Mouse (Mus musculus) limb, embryonic 14.5 days (tissue): Measurements from ENCODE around the gene Phkg1. TPM values are rescaled to one million over a fixed set of nuclear protein-coding genes. Genes with fewer than 3 reads are reported as not detected.
"Not testable (repeated sequence)": the region's sequence is repeated elsewhere in the genome, so short reads cannot be mapped to it uniquely, and the experiment has no call there.

Source experiments
- ATAC-seq: fragments of 200-750 bp; cut with Nextera tagmentation; 2 replicates; pipeline ENCODE4 v1.8.0; 2017; ENCODE audit warnings: low read depth, moderate number of reproducible peaks, moderate TSS enrichment; ENCODE audit not compliant: low FRiP score
- DNase-seq: peaks from one replicate; pipeline ENCODE4 v3.0.0-alpha.2; 2015; ENCODE audit warnings: low spot score
- H3K27ac ChIP-seq: fragments of 300-500 bp; sonication (generic); replicated peaks from 2 replicates; pipeline ENCODE4 v1.5.1; 2014; ENCODE audit warnings: low read depth, mild to moderate bottlenecking, low read length, moderate library complexity, mixed read lengths
- H3K27me3 ChIP-seq: fragments of 300-500 bp; sonication (generic); 2 replicates; pipeline ENCODE4 v1.6.1; 2014; ENCODE audit warnings: low read length, mixed read lengths; ENCODE audit not compliant: control insufficient read depth, insufficient read depth
- H3K36me3 ChIP-seq: fragments of 300-500 bp; sonication (generic); 2 replicates; pipeline ENCODE4 v1.6.1; 2014; ENCODE audit warnings: mild to moderate bottlenecking, low read length, moderate library complexity, mixed read lengths; ENCODE audit not compliant: control insufficient read depth, insufficient read depth
- H3K4me1 ChIP-seq: fragments of 300-500 bp; sonication (generic); 2 replicates; pipeline ENCODE4 v1.6.1; 2014; ENCODE audit warnings: antibody characterized with exemption, low read length, mixed read lengths; ENCODE audit not compliant: control insufficient read depth, insufficient read depth
- H3K4me2 ChIP-seq: fragments of 300-500 bp; sonication (generic); replicated peaks from 2 replicates; pipeline ENCODE4 v1.6.1; 2014; ENCODE audit warnings: low read depth, mild to moderate bottlenecking, low read length, moderate library complexity; ENCODE audit not compliant: severe bottlenecking
- H3K4me3 ChIP-seq: fragments of 300-500 bp; sonication (generic); replicated peaks from 2 replicates; pipeline ENCODE4 v1.5.1; 2014; ENCODE audit warnings: low read length
- H3K9ac ChIP-seq: fragments of 300-500 bp; sonication (generic); 2 replicates; pipeline ENCODE4 v1.6.1; 2014; ENCODE audit warnings: mild to moderate bottlenecking, low read depth, low read length, moderate library complexity; ENCODE audit not compliant: severe bottlenecking
- H3K9me3 ChIP-seq: fragments of 300-500 bp; sonication (generic); 2 replicates; pipeline ENCODE4 v1.6.1; 2016; ENCODE audit warnings: low read length; ENCODE audit not compliant: control insufficient read depth
- POLR2A ChIP-seq: fragments of 200-500 bp; IDR thresholded peaks from 2 replicates; pipeline ENCODE4 v1.8.0; 2012; ENCODE audit warnings: inconsistent platforms, mild to moderate bottlenecking, moderate library complexity, borderline replicate concordance; ENCODE audit not compliant: insufficient read depth, insufficient read length; ENCODE audit errors: extremely low read depth
- WGBS: fragments of 180-500 bp; shearing (Covaris S2); extraction: QIAGEN DNeasy Blood & Tissue Kit; methylation state at CpG from one replicate; pipeline ENCODE4 v1.1.7; 2014; 5-methylcytosine and 5-hydroxymethylcytosine counted together
- polyA plus RNA-seq, 2 experiments: library from polyadenylated mRNA; depleted of rRNA in 1 of 2; stranded (reverse) in 1 of 2; unstranded in 1 of 2; fragments of >200 nt; fragmentation: Nextera tagmentation in 1 of 2; extraction: Ambion mirVana in 1 of 2; gene quantifications; 2 replicates each; pipeline versions ENCODE4 v1.2.1 to v1.2.3; 2012 to 2014

Gene Phkg1
- polyA plus RNA-seq, 2 experiments, result 0.21 to 0.40 TPM

DNA sequence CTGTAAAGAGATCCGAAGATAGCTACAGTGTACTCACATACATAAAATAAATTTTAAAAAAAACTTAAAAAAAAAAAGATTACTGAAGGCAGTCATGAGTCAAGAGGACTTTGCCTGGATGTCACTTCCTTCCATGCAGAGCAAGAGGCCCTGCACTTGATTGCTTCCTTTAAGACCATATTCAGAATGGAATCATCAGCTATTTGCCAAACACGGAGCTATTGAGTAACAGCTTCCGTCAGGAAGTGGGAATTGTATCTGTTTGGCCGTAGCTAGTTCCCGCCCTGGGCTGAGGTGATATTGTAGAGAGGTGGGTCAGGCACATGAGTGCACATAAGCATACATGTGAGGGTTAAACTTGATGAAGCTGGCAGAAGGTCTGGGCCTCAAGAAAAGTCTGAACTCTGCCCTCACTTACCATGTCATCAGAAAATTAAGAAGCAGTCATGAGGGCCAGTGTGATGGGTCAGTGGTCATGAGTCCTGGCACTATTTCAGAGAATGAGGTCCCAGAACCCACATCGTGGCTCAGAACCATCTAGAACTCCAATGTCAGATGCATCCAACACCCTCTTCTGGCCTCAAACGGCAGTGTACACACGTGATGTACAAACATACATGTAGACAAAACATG, 26.6 kb upstream of the Phkg1 start:
- Histone ChIP-seq H3K27ac (no peak overlapping the region), H3K27me3 (no peaks in the 10 kb centered on the region), H3K4me2 (no peak overlapping the region), H3K4me1 (no peaks in the 10 kb centered on the region), H3K9ac (no peak overlapping the region), H3K9me3 (no peaks in the 10 kb centered on the region), H3K36me3 (no peaks in the 10 kb centered on the region), H3K4me3 (no peak overlapping the region)
- no peak for DNase-seq
- 84% methylated on average over 8 of the region's 8 CpGs for WGBS
- no peak for TF ChIP-seq POLR2A
- no peak for ATAC-seq

DNA sequence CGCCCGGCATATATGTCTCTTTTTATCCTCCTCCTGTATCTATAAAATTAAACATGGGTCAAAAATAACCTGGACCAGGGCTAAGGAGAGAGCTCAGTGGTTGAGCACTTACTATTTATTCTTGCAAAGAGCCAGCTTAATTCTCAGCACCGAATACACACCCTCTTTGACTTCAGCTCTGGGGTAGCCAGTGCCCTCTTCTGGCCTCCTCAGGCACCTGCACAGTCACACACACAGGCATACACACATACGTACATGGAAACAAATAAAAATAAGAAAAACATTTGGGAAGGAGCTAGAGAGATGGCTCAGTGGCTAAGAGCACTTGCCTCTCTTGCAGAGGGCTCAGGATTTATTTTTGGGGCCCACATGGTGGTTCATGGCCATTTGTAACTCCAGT, 23.6 kb upstream of the Phkg1 start:
- H3K9me3 ChIP-seq, result no peaks in the 10 kb centered on the region
- no peak for TF ChIP-seq POLR2A
- no peak overlapping the region for H3K4me2 ChIP-seq
- 87% methylated on average over 4 of the region's 4 CpGs for WGBS
- H3K27ac ChIP-seq, result no peak overlapping the region
- H3K27me3 ChIP-seq, result no peaks in the 10 kb centered on the region
- ATAC-seq (no peak), DNase-seq (no peak)
- H3K4me1 ChIP-seq, result no peaks in the 10 kb centered on the region
- H3K4me3 ChIP-seq, result no peak overlapping the region
- H3K9ac ChIP-seq, result no peak overlapping the region
- H3K36me3 ChIP-seq, result no peaks in the 10 kb centered on the region

DNA sequence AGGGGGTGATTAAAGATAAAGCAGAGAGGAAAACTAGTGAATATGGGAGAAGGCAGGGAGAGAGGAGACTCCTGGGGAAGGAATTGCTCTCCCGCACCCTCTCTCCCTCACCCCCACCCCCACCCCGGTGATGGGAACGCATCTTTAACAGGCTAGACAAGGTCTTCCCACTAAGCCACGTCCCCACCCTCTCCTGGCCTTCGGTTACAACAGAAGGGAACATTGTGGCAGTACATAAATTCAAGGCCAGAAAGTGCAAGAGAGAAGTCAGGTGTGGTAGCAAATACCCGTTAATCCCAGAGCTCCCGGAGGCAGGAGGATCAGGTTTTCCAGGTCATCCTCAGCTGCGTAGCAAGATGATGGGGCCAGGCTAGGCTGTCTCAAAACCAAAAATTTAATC, 21.0 kb upstream of the Phkg1 start:
- no peak overlapping the region for H3K9ac ChIP-seq
- no peak overlapping the region for H3K4me3 ChIP-seq
- no peaks in the 10 kb centered on the region for H3K9me3 ChIP-seq
- DNase-seq, result no peak
- no peak overlapping the region for H3K4me2 ChIP-seq
- no peaks in the 10 kb centered on the region for H3K36me3 ChIP-seq
- 57% methylated on average over 8 of the region's 8 CpGs for WGBS
- no peak for ATAC-seq
- H3K27ac ChIP-seq, result no peak overlapping the region
- no peaks in the 10 kb centered on the region for H3K27me3 ChIP-seq
- no peak for TF ChIP-seq POLR2A
- H3K4me1 ChIP-seq, result no peaks in the 10 kb centered on the region

DNA sequence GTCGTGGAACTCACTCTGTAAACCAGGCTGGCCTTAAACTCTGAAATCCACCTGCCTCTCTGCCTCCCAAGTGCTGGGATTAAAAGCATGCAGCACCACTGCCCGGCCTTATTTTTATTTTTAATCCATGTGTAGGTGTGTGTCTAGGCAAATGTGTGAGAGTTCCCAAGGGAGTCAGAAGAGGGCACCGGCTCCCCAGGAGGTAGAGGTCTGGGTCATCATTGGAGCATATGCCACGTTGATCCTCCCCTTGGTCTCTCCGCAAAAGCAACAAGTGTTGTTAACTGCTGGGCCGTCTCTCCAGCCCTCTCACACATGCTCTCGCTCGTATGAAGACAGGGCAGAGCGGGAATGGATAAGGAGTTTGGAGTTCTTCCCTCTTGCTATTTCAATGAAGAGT, 20.4 kb upstream of the Phkg1 start:
- H3K36me3 ChIP-seq, result no peaks in the 10 kb centered on the region
- ATAC-seq, result no peak
- TF ChIP-seq POLR2A, result no peak

DNA sequence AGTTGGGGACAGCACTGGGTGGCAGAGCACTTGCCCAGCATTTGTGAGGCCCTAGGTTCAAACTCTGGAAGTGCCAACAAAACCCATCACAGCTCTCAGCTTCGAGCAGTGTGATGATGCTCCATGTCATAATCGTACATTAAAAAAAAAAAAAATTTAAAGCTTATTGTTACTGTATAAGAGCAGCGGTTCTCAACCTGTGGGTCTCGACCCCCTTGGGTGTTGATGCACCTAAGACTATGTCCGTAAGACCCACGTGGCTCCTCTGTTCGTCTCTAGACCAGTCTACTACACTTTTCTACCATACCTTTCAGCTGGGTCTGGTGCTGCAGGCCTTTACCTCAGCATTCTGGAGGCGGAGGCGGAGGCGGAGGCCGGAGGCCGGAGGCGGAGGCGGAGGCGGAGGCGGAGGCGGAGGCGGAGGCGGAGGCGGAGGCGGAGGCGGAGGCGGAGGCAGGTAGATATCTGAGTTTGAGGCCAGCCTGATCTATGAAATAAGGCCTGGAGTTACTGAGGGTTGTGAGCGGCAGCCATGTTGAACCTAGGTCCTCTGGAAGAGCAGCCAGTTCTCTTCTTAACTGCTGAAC, 19.8 kb upstream of the Phkg1 start:
- WGBS, result 89% methylated on average over 24 of the region's 24 CpGs
- H3K4me2 ChIP-seq, result no peak overlapping the region
- H3K9ac ChIP-seq, result no peak overlapping the region
- ATAC-seq (no peak), DNase-seq (no peak)
- no peak for TF ChIP-seq POLR2A
- H3K9me3 ChIP-seq, result no peaks in the 10 kb centered on the region
- no peak overlapping the region for H3K4me3 ChIP-seq
- no peaks in the 10 kb centered on the region for H3K4me1 ChIP-seq
- H3K27me3 ChIP-seq, result no peaks in the 10 kb centered on the region
- H3K36me3 ChIP-seq, result no peaks in the 10 kb centered on the region
- H3K27ac ChIP-seq, result no peak overlapping the region

More for the DNA sequence above, 20.4 kb upstream of the Phkg1 start:
- H3K27me3 ChIP-seq, result no peaks in the 10 kb centered on the region
- no peak overlapping the region for H3K4me3 ChIP-seq
- H3K4me2 ChIP-seq, result no peak overlapping the region
- H3K27ac ChIP-seq, result no peak overlapping the region
- H3K9ac ChIP-seq, result no peak overlapping the region
- H3K4me1 ChIP-seq, result no peaks in the 10 kb centered on the region
- no peaks in the 10 kb centered on the region for H3K9me3 ChIP-seq
- 72% methylated on average over 9 of the region's 9 CpGs for WGBS
- DNase-seq, result no peak

DNA sequence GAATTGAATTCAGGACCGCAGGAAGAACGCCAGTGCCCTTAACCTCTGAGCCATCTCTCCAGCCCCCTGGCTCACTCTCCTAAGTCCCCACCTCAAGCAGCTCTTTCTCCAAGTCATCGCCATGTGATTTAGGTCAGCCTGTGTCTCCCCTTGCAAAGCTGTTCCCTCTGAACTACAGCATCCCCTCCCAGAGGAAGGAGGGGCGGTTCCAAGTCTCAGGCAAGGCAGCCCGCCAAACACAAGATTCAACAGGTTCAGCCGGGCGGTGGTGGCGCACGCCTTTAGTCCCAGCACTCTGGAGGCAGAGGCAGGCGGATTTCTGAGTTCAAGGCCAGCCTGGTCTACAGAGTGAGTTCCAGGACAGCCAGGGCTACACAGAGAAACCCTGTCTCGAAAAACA, 17.1 kb upstream of the Phkg1 start:
- not testable (repeated sequence) for H3K4me3 ChIP-seq, H3K27ac ChIP-seq, H3K27me3 ChIP-seq, H3K4me1 ChIP-seq, H3K36me3 ChIP-seq, H3K9me3 ChIP-seq, DNase-seq, H3K4me2 ChIP-seq, ATAC-seq, H3K9ac ChIP-seq
- 85% methylated on average over 10 of the region's 11 CpGs for whole genome bisulfite sequencing
